Mouse (Mus musculus) embryonic fibroblast, embryonic 13.5 days (primary cell): ENCODE measurements around the gene Gnb1.

ENCODE experiments used
- CTCF ChIP-seq: IDR thresholded peaks from 2 replicates; pipeline ENCODE4 v1.5.1; 2011; ENCODE audit warnings: mild to moderate bottlenecking, control low read depth, low read length, moderate library complexity, borderline replicate concordance; ENCODE audit not compliant: insufficient read depth
- POLR2A ChIP-seq: IDR thresholded peaks from 2 replicates; pipeline ENCODE4 v1.6.1; 2011; ENCODE audit warnings: low read depth, mild to moderate bottlenecking, control low read depth, low read length, moderate library complexity

DNA sequence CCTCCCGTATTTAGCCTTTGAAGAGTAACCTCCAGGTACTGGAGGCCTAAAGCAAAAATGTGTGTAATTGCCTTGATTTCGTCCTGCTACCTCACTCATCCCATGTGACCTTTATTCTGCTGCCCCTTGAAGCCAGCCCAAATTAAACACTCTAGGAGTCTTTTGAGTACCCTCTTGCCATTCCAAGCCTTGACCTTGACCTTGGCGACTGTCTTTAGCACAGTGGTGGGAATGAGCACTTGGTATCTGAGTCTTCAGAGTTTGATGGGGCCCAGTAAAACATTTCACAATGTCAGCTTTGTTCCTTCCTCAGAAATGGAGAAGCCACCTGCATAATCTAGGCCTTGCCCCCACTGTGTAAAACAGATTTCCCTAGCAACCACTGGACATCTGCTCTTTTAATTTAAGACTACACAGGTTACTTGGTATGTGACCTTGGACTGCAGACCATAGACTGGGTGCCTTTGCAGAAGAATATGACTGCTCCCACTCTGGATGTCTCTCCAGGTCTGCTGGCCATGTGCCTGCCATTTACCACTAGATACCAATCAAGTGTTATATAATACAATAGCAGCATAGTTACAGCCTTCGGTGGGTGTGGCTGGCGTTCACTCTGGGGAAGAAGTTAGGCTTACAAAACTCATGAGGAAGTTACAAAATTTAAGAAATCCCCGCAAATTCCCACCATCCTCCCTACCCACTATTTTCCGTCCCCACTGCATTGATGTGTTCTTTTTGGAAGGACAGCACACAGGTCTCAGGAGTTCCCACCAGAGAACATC lies 70.7 kb downstream of the Gnb1 start, which contains the start of gene Nadk:
- no peak for TF ChIP-seq CTCF
- no peak for TF ChIP-seq POLR2A
